Mouse (Mus musculus): Measurements from ENCODE around the gene Pitpnm3. TPM values are rescaled to one million over a fixed set of nuclear protein-coding genes. Genes with fewer than 3 reads are reported as not detected.

Gene Pitpnm3
- polyA plus RNA-seq, 1 experiment from 2014 or later: 1.4 TPM

- H3K4me1 ChIP-seq (replicated peaks; ENCODE audit: control insufficient read depth, insufficient read depth, low read length): no peaks in the 10 kb centered on the region
- no peaks in the 10 kb centered on the region for H3K27me3 ChIP-seq (replicated peaks; ENCODE audit: control insufficient read depth, insufficient read depth, low read length)
- H3K36me3 ChIP-seq (ENCODE audit: control insufficient read depth, insufficient read depth, low read length): no peaks in the 10 kb centered on the region
- 45% methylated on average over 3 of the region's 3 CpGs for WGBS
- H3K4me2 ChIP-seq (ENCODE audit: low read length): no peak overlapping the region
- ATAC-seq (replicated peaks; ENCODE audit: low FRiP score, low TSS enrichment, low read depth) (no peak), DNase-seq (ENCODE audit: low spot score) (no peak)
- no peak overlapping the region for H3K27ac ChIP-seq (ENCODE audit: low read depth)
- no peak overlapping the region for H3K9ac ChIP-seq (ENCODE audit: low read length)
- H3K4me3 ChIP-seq (ENCODE audit: low read depth, low read length): no peak overlapping the region
- H3K9me3 ChIP-seq (ENCODE audit: control insufficient read depth, low read length): no peaks in the 10 kb centered on the region
Measured at GRCm38 (mm10) chr11:72095994-72096393, 39.6 kb downstream of the Pitpnm3 start.

DNA sequence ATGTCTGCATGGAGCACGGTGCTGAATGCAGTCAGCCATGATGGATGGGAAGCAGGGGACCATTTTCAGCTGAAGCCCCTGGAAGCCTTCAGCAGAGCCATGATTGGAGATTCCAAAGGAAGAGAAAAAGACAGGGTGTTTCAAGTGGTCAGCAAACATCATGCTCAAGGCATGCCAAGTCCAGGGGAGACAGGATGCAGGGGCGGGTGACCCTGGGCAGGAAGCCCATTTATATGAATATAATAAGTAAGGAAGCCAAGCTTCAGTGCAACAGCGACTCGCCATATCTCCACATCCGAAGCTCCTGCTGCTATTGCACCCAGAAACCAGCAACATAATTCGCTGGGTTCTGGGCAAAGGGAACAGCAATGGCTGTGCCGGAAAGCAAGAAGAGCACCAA is 41.1 kb downstream of the Pitpnm3 start:
- Histone ChIP-seq H3K27ac (ENCODE audit: low read depth) (no peak overlapping the region), H3K4me2 (ENCODE audit: low read length) (no peak overlapping the region), H3K27me3 (replicated peaks; ENCODE audit: control insufficient read depth, insufficient read depth, low read length) (no peaks in the 10 kb centered on the region), H3K9ac (ENCODE audit: low read length) (no peak overlapping the region), H3K4me1 (replicated peaks; ENCODE audit: control insufficient read depth, insufficient read depth, low read length) (no peaks in the 10 kb centered on the region), H3K9me3 (ENCODE audit: control insufficient read depth, low read length) (no peaks in the 10 kb centered on the region), H3K36me3 (ENCODE audit: control insufficient read depth, insufficient read depth, low read length) (no peaks in the 10 kb centered on the region), H3K4me3 (ENCODE audit: low read depth, low read length) (no peak overlapping the region)
- WGBS: 75% methylated on average over 7 of the region's 7 CpGs
- DNase-seq (ENCODE audit: low spot score): no peak
- ATAC-seq (replicated peaks; ENCODE audit: low FRiP score, low TSS enrichment, low read depth): no peak

DNA sequence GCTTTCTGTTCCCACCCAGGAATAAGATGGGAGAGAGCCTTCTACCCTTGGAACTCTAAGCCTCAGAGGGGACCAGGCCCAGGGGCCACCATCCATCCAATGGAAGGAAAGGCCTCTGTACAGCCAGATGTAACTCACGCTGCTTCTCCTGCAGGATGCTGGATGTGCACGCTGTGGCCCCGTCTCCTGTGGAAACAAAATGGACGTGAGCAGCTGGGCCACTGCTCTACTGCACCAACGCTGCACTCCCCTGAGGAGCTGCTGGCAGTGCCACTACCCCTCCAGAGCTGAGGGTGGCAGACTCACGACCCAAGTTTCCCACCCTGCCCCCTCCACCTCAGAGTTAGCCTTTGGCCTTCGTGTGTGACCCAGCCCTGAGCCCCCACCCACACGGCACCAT is 43.2 kb downstream of the Pitpnm3 start:
- no peaks in the 10 kb centered on the region for H3K27me3 ChIP-seq (replicated peaks; ENCODE audit: control insufficient read depth, insufficient read depth, low read length)
- H3K4me2 ChIP-seq (ENCODE audit: low read length): no peak overlapping the region
- WGBS: 61% methylated on average over 8 of the region's 8 CpGs
- no peak for ATAC-seq (replicated peaks; ENCODE audit: low FRiP score, low TSS enrichment, low read depth)
- no peak overlapping the region for H3K9ac ChIP-seq (ENCODE audit: low read length)
- no peak for DNase-seq (ENCODE audit: low spot score)
- H3K27ac ChIP-seq (ENCODE audit: low read depth): no peak overlapping the region
- H3K9me3 ChIP-seq (ENCODE audit: control insufficient read depth, low read length): no peaks in the 10 kb centered on the region
- H3K4me3 ChIP-seq (ENCODE audit: low read depth, low read length): no peak overlapping the region
- H3K4me1 ChIP-seq (replicated peaks; ENCODE audit: control insufficient read depth, insufficient read depth, low read length): no peaks in the 10 kb centered on the region
- H3K36me3 ChIP-seq (ENCODE audit: control insufficient read depth, insufficient read depth, low read length): no peaks in the 10 kb centered on the region

DNA sequence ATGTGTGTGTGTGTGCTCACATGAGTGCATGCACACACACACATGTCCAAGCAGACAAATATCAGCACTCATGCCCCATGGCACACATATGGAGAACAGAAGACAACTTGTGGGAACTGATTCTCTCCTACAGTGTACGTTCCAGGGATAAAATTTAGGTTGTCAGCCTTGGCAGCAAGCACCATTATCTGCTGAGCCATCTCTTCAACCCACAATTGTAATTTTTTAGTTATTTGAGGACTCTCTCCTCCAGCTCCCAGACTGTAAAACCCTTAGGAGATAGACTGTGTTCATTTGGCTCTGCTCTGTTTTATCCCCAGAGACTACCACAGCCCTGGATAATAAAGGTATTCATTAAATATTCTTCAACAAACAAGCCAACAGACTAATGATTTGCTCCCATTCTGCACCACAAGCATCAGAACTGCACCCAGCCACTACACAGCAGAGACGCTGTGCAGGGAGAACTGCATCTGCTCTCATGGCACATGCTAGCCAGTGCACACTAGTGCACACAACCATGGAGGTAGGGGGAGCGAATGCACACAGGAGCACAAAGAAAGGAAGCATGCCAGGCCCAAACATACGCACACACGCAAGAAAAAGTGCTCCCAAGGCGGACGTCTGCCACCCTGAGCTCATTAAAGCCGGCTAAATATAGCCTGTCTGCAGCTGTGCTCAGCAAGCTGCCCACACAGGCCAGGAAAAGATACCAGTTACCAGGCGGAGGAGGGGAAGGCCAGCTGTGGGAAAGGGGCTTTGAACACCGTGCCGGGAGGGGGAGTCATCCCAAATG is 49.1 kb downstream of the Pitpnm3 start:
- H3K27me3 ChIP-seq (replicated peaks; ENCODE audit: control insufficient read depth, insufficient read depth, low read length): no peaks in the 10 kb centered on the region
- H3K9me3 ChIP-seq (ENCODE audit: control insufficient read depth, low read length): no peaks in the 10 kb centered on the region
- DNase-seq (ENCODE audit: low spot score) (no peak), ATAC-seq (replicated peaks; ENCODE audit: low FRiP score, low TSS enrichment, low read depth) (no peak)
- H3K27ac ChIP-seq (ENCODE audit: low read depth): no peak overlapping the region
- H3K4me2 ChIP-seq (ENCODE audit: low read length): no peak overlapping the region
- no peak overlapping the region for H3K9ac ChIP-seq (ENCODE audit: low read length)
- H3K36me3 ChIP-seq (ENCODE audit: control insufficient read depth, insufficient read depth, low read length): no peaks in the 10 kb centered on the region
- H3K4me3 ChIP-seq (ENCODE audit: low read depth, low read length): no peak overlapping the region
- no peaks in the 10 kb centered on the region for H3K4me1 ChIP-seq (replicated peaks; ENCODE audit: control insufficient read depth, insufficient read depth, low read length)
- WGBS: 50% methylated on average over 11 of the region's 11 CpGs

DNA sequence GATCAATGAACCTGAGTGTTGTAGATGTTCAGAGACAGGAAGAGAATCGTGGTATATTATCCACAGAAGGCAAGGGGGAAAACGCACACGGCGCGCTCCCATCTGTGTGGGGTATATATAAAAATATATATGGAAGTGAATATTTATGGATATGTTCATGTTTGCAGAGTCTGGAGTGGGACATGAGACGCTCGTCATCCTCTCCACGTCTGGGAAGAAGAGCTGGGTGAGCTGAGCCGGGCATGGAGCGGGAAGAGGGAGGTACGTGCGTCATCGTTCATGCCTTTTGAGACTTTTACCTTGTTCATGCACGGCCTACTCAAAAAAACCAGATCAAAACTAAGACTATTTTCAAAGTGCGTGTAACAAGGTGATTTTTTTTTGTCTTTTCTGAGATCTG is 51.2 kb downstream of the Pitpnm3 start:
- Histone ChIP-seq H3K4me2 (ENCODE audit: low read length) (no peak overlapping the region), H3K9ac (ENCODE audit: low read length) (no peak overlapping the region), H3K9me3 (ENCODE audit: control insufficient read depth, low read length) (no peaks in the 10 kb centered on the region), H3K4me1 (replicated peaks; ENCODE audit: control insufficient read depth, insufficient read depth, low read length) (no peaks in the 10 kb centered on the region), H3K4me3 (ENCODE audit: low read depth, low read length) (no peak overlapping the region), H3K27ac (ENCODE audit: low read depth) (no peak overlapping the region), H3K36me3 (ENCODE audit: control insufficient read depth, insufficient read depth, low read length) (no peaks in the 10 kb centered on the region), H3K27me3 (replicated peaks; ENCODE audit: control insufficient read depth, insufficient read depth, low read length) (no peaks in the 10 kb centered on the region)
- ATAC-seq (replicated peaks; ENCODE audit: low FRiP score, low TSS enrichment, low read depth): no peak
- WGBS: 93% methylated on average over 15 of the region's 15 CpGs
- no peak for DNase-seq (ENCODE audit: low spot score)

GRCm38 (mm10) chr11:72082601-72083000 is 53.0 kb downstream of the Pitpnm3 start:
- no peak for DNase-seq (ENCODE audit: low spot score)
- WGBS: 88% methylated on average over 4 of the region's 4 CpGs
- Histone ChIP-seq H3K27me3 (replicated peaks; ENCODE audit: control insufficient read depth, insufficient read depth, low read length) (no peaks in the 10 kb centered on the region), H3K36me3 (ENCODE audit: control insufficient read depth, insufficient read depth, low read length) (no peaks in the 10 kb centered on the region), H3K4me2 (ENCODE audit: low read length) (no peak overlapping the region), H3K9me3 (ENCODE audit: control insufficient read depth, low read length) (no peaks in the 10 kb centered on the region), H3K4me3 (ENCODE audit: low read depth, low read length) (no peak overlapping the region), H3K4me1 (replicated peaks; ENCODE audit: control insufficient read depth, insufficient read depth, low read length) (no peaks in the 10 kb centered on the region), H3K9ac (ENCODE audit: low read length) (no peak overlapping the region), H3K27ac (ENCODE audit: low read depth) (no peak overlapping the region)
- no peak for ATAC-seq (replicated peaks; ENCODE audit: low FRiP score, low TSS enrichment, low read depth)

GRCm38 (mm10) chr11:72080461-72080860 is 55.1 kb downstream of the Pitpnm3 start:
- 82% methylated on average over 6 of the region's 6 CpGs for WGBS
- Histone ChIP-seq H3K27ac (ENCODE audit: low read depth) (no peak overlapping the region), H3K4me2 (ENCODE audit: low read length) (no peak overlapping the region), H3K4me1 (replicated peaks; ENCODE audit: control insufficient read depth, insufficient read depth, low read length) (no peaks in the 10 kb centered on the region), H3K27me3 (replicated peaks; ENCODE audit: control insufficient read depth, insufficient read depth, low read length) (no peaks in the 10 kb centered on the region), H3K36me3 (ENCODE audit: control insufficient read depth, insufficient read depth, low read length) (no peaks in the 10 kb centered on the region), H3K4me3 (ENCODE audit: low read depth, low read length) (no peak overlapping the region), H3K9me3 (ENCODE audit: control insufficient read depth, low read length) (no peaks in the 10 kb centered on the region), H3K9ac (ENCODE audit: low read length) (no peak overlapping the region)
- no peak for DNase-seq (ENCODE audit: low spot score)
- ATAC-seq (replicated peaks; ENCODE audit: low FRiP score, low TSS enrichment, low read depth): no peak

DNA sequence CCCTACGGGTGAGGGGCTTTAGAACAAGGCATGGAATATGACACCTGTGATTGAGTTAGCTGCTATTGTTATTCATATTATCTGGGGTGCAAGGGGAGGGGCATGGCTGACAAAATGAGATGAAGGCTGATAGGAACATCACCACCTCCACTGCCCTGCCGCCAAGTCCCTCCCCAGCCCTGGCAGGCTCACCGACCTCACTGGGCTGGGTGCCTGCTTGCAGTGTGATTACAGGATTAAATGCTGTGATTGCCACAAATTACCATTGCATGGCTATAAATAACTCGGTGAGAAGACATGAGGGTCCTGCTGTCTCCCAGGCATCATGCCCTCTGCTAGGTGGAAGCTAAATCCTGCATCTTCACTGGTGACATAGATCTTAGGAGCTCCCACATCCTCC is 56.9 kb downstream of the Pitpnm3 start:
- ATAC-seq (replicated peaks; ENCODE audit: low FRiP score, low TSS enrichment, low read depth) (no peak), DNase-seq (ENCODE audit: low spot score) (no peak)
- H3K9ac ChIP-seq (ENCODE audit: low read length): no peak overlapping the region
- H3K4me1 ChIP-seq (replicated peaks; ENCODE audit: control insufficient read depth, insufficient read depth, low read length): no peaks in the 10 kb centered on the region
- H3K27me3 ChIP-seq (replicated peaks; ENCODE audit: control insufficient read depth, insufficient read depth, low read length): no peaks in the 10 kb centered on the region
- WGBS: 57% methylated on average over 4 of the region's 4 CpGs
- H3K9me3 ChIP-seq (ENCODE audit: control insufficient read depth, low read length): no peaks in the 10 kb centered on the region
- no peak overlapping the region for H3K27ac ChIP-seq (ENCODE audit: low read depth)
- no peak overlapping the region for H3K4me2 ChIP-seq (ENCODE audit: low read length)
- H3K36me3 ChIP-seq (ENCODE audit: control insufficient read depth, insufficient read depth, low read length): no peaks in the 10 kb centered on the region
- H3K4me3 ChIP-seq (ENCODE audit: low read depth, low read length): no peak overlapping the region

GRCm38 (mm10) chr11:72078056-72078455 is 57.5 kb downstream of the Pitpnm3 start:
- WGBS: 49% methylated on average over 3 of the region's 3 CpGs
- H3K4me1 ChIP-seq (replicated peaks; ENCODE audit: control insufficient read depth, insufficient read depth, low read length): no peaks in the 10 kb centered on the region
- ATAC-seq (replicated peaks; ENCODE audit: low FRiP score, low TSS enrichment, low read depth) (no peak), DNase-seq (ENCODE audit: low spot score) (no peak)
- no peak overlapping the region for H3K4me2 ChIP-seq (ENCODE audit: low read length)
- H3K27me3 ChIP-seq (replicated peaks; ENCODE audit: control insufficient read depth, insufficient read depth, low read length): no peaks in the 10 kb centered on the region
- H3K27ac ChIP-seq (ENCODE audit: low read depth): no peak overlapping the region
- H3K9ac ChIP-seq (ENCODE audit: low read length): no peak overlapping the region
- H3K36me3 ChIP-seq (ENCODE audit: control insufficient read depth, insufficient read depth, low read length): no peaks in the 10 kb centered on the region
- H3K4me3 ChIP-seq (ENCODE audit: low read depth, low read length): no peak overlapping the region
- H3K9me3 ChIP-seq (ENCODE audit: control insufficient read depth, low read length): no peaks in the 10 kb centered on the region

Measured in intestine, embryonic 14.5 days (tissue).